Mouse (Mus musculus) thymus, postnatal 0 days (tissue): ENCODE measurements around the gene Gm8113. TPM values are rescaled to one million over a fixed set of nuclear protein-coding genes. Genes with fewer than 3 reads are reported as not detected.
A peak's percentile ranks its signal among the peaks of the same experiment; 100 is the strongest.
"Not testable (repeated sequence)": the region's sequence is repeated elsewhere in the genome, so short reads cannot be mapped to it uniquely, and the experiment has no call there.

ENCODE experiments used
- DNase-seq: peaks from one replicate; pipeline ENCODE4 v3.0.0-alpha.2; 2015; ENCODE audit warnings: low spot score
- polyA plus RNA-seq: library from polyadenylated mRNA; unstranded; fragments of >200 nt; fragmentation: Nextera tagmentation; extraction: Ambion mirVana; gene quantifications from 2 replicates; pipeline ENCODE4 v1.2.1, GENCODE M21; 2015

The Gm8113 gene
- 6.5 and 6.6 TPM in 2 replicates for polyA plus RNA-seq

DNA sequence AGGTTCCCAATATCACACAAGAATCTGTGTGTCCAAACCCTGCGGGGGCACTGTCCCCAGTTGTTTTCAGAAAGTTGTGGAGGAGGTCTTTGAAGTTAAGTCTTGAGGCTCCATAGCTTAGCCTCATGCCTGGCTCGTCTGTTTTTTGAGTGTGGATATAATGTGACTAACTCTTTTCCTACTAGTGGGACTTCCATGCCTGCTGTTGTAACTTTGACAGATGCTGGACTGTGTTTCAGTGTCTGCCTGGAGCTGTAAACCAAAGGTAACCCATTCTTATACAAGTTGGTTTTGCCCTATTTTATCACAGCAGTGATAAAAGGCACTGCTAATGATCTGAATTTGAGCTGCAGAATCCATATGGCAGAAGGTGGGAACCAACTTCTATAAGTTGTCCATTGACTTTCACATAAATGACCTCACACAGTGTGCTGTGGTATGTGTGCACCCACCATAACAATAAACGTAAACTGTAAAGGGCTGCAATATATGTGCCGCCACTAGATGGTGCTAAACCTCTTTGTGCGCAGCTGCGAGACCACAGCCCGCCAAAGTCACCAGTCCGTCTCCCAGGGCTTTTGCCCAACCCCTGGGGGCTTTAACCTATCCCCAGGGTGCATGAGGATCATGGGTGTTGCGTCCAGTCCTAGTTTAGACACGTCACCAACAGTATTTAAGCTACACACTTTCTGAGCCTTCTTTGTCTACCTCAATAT, at the start of gene Gm8113:
TSS of gene Gm8113 (plus strand) at position 703 of the 716 bp plus-strand sequence.
- peak; percentile 83 for DNase-seq

DNA sequence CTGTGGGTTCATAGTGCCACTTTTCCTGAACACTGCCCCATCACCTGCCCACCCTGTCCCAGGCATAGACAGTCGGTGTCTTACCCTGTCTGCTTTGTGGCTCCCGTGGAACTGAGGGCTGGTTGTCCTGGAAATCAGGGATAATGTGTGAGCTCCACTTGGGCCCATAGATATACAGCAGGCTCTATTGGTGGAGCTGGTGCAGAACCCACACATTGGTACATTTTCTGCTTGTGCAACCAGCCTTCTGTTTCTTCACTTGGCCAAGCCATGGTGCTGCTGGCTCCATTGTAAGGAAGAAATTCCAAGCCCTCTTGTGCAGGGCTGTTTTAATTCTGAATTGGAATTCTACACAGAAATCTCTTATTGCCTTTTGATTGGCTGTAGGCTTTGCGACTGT, 49.8 kb upstream of the Gm8113 start, which contains the start of gene Ear1:
TSS of gene Ear1 (minus strand) at position 101 of the 400 bp plus-strand sequence.
- not testable (repeated sequence) for DNase-seq

DNA sequence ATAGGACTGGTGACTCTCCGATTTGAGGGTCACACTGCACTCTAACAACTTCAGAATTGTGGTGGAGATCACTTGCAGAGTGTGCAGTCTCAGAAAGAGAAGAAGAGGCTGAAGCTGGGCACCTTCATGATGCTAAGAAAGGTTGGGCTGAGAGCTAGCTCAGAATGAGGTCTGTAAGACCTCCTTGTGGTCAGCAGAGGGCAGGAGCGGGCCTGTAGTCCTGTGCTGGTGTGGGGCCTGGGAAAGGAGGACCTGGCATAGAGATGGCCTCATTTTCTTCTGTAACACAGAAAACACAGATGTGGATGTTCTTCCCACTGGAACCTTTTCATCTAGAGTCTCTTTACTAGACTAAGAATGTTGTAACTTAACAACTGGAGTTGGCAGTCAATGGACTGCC, 47.4 kb upstream of the Gm8113 start:
- not testable (repeated sequence) for DNase-seq

DNA sequence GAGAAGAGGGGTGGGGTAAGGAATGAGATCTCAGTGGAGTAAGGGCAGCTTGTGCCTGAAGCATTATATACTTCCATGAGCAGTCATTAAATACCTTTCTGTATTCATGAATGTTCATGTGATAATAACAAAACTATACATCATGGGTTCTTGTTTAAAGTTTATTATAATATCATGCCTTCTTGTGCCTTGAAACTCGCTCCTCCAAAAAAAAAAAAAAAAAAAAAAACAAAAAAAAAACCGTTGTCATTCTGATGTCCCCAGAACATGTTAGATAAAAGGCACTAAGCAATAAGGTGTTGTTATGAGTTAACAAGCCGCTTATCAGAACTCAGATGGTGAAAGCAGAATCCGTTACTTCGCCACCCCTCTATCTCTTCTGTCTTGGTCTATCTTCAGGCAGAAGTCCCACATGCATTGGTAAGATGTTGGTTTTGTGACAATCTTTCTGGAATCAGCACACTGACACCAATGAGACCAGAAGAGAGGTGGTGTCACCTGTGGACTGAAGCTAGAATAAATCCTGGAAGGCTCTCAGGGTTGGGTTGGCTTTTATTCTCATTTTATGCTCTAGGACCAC, 45.1 kb upstream of the Gm8113 start:
- DNase-seq: not testable (repeated sequence)

DNA sequence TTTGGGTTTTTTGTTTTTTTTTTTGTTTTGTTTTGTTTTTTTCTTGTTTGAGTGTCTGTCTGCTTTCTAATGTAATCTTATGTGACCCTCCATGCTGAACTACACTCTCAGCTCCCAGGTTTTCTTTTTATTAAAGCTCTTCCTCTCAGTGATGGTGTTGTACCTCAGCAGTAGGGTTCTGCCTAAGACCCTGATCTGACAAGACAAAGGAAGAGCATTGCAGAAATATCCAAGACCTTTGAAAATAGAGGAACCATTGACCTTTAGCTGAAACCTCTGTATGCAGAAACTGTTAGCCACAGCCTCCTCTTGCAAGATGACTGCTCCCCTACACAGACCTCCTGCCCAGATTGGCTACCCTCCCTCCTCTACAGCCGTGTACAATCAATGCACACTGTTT, 39.0 kb upstream of the Gm8113 start:
- not testable (repeated sequence) for DNase-seq

DNA sequence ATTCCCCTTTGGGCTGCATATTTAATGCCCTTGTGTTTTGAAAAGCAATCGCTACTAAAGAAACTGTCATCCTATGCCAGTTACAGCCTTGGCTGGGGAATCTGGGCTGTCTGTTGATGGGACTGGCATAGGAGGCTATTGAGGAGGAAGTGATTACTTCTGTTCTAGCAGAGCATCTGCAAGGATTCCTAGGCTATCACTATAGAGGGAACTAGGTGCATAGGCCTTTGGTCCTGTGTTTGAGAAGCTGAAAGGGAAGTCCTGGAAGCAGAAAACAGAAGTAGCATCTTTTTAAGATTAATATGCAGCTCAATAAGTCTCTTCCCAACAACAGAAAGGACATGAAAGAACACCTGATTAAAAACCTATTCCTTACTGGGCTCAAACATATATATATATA, 33.9 kb upstream of the Gm8113 start:
- not testable (repeated sequence) for DNase-seq

DNA sequence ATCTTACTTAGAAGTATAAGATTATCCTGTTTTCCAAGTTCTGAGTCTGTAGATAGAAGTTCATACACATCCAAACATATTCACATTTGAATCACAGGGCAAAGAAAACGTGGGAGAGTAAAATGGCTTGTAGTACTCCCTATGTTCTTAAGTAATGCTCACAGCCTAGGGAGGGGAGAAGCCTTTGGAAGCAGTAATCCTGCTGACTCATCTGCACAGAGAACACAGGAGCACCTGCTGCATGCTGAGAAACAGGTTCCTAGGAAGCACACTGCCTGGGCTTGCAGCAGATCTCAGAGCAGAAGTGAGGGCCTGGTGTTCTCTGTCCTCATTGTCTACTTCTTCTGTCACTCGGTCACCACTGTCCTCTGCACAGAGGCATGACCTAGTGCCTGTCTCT, 29.8 kb upstream of the Gm8113 start:
- not testable (repeated sequence) for DNase-seq

DNA sequence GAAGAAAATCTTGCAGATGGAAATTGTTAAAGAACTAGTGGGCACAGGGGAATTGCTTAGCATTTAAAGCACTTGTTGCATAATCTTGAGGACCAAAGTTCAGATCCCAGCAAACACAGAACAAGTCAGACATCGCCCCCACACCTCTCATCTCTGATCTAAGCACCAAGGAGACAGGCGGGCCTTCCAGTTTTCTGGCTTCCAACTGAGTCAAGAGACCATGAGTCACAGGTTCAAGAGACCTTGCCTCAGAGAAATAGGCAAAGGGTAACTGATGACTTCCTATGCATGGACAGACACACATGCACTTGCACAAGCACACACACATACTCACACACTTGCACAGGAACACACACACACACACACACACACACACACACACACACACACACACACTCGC, 26.6 kb upstream of the Gm8113 start:
- not testable (repeated sequence) for DNase-seq

DNA sequence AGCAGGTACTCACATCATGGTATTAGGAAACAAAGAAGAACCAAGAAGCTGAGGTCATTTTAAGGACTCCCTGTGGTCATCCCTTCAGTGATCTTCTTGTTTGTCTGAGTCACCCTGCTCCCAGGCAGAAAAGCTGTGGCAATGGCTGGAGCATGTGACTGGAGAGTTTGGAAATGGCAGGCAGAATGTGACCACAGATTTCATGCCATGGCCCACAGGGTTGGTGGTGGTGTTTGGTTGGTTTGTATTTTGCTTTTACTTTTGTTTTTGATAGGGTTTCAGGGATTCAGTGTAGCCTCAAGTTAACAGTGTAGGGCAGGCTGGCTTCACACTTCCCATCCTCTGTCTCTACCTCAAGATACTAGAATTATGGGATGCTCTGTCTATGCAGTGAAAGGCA, 7.0 kb upstream of the Gm8113 start:
- not testable (repeated sequence) for DNase-seq

DNA sequence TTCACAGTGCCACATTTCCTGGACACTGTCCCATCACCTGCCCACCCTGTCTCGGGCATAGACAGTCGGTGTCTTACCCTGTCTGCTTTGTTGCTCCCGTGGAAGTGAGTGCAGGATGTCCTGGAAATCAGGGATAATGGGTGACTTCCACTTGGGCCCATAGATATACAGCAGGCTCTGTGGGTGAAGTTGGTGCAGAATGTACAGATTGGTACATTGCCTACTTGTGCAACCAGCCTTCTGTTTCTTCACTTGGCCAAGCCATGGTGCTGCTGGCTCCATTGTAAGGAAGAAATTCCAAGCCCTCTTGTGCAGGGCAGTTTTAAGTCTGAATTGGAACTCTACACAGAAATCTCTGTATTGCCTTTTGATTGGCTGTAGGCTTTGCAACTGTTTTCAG, 1.7 kb upstream of the Gm8113 start, which contains the start of gene Ear10:
TSS of gene Ear10 (minus strand) at position 101 of the 400 bp plus-strand sequence.
- DNase-seq: not testable (repeated sequence)

DNA sequence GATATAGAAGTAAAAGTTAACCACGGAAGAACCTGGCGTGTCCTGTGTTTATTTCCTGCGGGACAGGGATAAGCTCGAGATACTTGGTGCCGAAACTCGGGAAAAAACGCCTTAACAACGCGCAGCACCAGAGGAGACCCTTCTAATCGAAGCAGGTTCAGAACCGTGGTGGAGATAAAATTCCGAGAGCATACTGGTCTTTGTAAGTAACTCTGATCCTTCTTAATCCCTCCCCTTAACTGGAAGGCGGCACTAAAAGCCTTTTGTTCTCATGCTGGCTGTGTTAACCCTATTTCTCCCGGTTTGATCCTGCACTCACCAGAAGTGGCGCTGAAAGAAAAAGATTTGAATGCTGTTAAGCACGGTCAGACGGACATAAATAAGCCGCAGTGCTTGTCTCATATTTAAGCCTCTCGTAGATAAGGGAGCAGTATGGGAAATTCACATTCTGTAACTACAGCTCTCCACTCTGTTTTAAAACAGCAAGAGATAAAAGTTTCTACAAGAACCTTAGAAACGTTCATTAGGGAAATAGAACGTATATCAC, 287 bp downstream of the Gm8113 start:
- DNase-seq: peak; percentile 40

DNA sequence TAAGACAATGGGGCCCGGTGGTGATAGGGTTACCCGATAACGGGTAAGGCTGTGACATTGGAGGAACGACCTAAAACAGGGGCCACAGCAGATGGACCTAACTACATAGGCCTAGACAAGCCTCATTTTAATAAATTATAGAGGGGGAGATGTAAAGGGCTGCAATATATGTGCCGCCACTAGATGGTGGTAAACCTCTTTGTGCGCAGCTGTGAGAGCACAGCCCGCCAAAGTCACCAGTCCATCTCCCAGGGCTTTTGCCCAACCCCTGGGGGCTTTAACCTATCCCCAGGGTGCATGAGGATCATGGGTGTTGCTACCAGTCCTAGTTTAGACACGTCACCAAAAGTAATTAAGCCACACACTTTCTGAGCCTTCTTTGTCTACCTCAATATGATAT, 7.8 kb downstream of the Gm8113 start:
- peak; percentile 36 for DNase-seq

DNA sequence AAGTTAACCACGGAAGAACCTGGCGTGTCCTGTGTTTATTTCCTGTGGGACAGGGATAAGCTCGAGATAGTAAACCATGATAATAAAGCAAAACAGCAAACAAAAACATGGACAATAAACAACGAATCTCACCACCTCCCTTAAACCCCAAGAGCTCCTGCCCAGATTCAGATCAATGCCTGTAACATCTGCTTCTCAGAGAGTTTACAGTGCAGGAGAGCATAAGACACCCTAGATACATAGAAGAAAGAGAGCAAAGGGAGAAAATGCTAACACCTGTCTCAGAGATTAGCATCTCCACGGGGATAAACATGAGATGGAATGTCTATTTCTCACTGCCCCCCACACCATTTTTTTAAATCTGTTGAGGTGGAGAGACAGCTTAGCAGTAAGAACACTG, 8.2 kb downstream of the Gm8113 start:
- not testable (repeated sequence) for DNase-seq

DNA sequence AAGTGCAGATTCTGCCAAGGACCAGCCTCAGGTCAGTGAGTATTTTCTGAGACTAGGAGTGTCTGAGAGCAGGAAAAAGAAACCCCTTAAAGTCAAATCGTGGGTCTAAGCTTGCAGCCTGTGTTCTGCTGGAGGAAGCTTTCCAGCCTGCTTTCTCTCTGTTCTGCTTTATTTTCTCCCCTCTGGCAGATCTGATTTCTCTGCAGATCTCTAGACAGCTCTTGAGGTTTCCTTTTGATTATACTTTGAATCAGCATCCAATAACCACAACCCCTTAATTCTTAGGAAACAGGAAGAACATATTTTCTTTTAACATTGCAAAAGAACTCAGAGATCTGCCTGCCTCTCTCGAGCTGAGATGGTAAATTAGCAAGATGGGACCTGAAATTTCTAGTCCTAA, 28.2 kb downstream of the Gm8113 start:
- DNase-seq: not testable (repeated sequence)

DNA sequence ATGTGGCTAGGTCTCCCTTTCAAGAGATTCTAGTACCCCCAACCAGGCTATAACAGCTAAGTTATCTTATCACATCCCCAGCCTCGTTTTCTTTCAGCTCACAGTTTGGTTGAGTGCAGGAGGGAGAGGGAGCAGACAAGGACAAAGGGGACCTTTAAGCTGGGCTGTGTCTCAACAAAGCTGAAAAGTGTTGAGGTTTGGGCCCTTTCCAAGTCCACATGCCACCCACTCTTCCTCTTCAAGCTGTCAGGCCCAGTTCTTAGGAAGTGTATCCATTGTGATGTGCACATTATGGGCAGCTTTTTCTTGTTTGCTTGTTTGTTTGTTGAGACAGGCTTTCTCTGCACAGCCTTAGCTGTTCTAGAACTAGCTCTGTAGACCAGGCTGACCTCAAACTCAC, 29.9 kb downstream of the Gm8113 start:
- DNase-seq: not testable (repeated sequence)

DNA sequence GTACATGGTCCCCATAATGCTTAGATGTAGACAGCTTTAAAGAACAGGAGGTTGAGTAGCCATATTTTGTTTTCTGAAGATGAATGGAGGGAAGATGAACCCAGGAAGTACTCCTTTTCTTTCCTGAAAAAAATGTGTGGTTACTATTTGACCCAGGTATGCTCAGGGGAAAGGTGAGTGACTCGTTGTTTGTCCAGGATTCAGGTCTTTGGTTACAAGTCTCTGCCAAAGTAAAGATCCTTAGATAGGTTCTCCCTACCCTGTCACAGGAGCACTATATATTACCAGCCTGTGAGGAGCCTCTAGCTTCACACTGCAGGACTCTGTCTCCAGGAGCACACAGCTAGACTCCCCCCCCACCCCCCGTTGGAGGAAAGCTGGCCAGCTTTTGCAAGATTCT, 31.6 kb downstream of the Gm8113 start, which contains the start of gene Ang5:
TSS of gene Ang5 (plus strand) at position 301 of the 400 bp plus-strand sequence.
- DNase-seq: not testable (repeated sequence)

Other genes with a start within 250 kb of the Gm8113 start
- not detected in 2 replicates for gene Gm8165, start 248.2 kb upstream of the Gm8113 start, polyA plus RNA-seq
- 1.5 and 1.8 TPM in 2 replicates for gene Gm7324, start 227.6 kb upstream of the Gm8113 start, polyA plus RNA-seq
- gene Gm16506, start 197.9 kb upstream of the Gm8113 start, polyA plus RNA-seq: not detected in 2 replicates
- gene Gm6526, start 177.5 kb upstream of the Gm8113 start, polyA plus RNA-seq: not detected in 2 replicates
- gene Gm8180, start 140.6 kb upstream of the Gm8113 start, polyA plus RNA-seq: not detected in 2 replicates
- 0.87 and 1.4 TPM in 2 replicates for gene Ear1, start 49.9 kb upstream of the Gm8113 start, polyA plus RNA-seq
- gene Ear10, start 1.8 kb upstream of the Gm8113 start, polyA plus RNA-seq: not detected in 2 replicates
- gene Ang5, start 31.7 kb downstream of the Gm8113 start, polyA plus RNA-seq: not detected in 2 replicates
- not detected in 2 replicates for gene Ang6, start 76.9 kb downstream of the Gm8113 start, polyA plus RNA-seq
- gene Ear2, start 177.3 kb downstream of the Gm8113 start, polyA plus RNA-seq: 11.0 and 12.1 TPM in 2 replicates
- not detected in 2 replicates for gene Gm3327, start 198.5 kb downstream of the Gm8113 start, polyA plus RNA-seq